Mouse (Mus musculus): ENCODE results near the gene 2410004P03Rik. TPM values are rescaled to one million over a fixed set of nuclear protein-coding genes. Genes with fewer than 3 reads are reported as not detected.

Gene 2410004P03Rik
- total RNA-seq, 2 experiments from 2014 or later: 0.09 to 0.26 TPM

Other genes starting within 250 kb of the 2410004P03Rik start
- under 1 TPM; 0.10 to 0.54 TPM for gene Greb1, start 210.8 kb downstream of the 2410004P03Rik start, total RNA-seq (2021)
- gene E2f6, start 200.8 kb downstream of the 2410004P03Rik start, total RNA-seq (2021): 10 to 100 TPM; 51.1 to 53.6 TPM
- gene Rock2, start 116.8 kb downstream of the 2410004P03Rik start, total RNA-seq (2021): 10 to 100 TPM; 93.4 to 98.4 TPM
- gene Pqlc3, start 11.3 kb downstream of the 2410004P03Rik start, total RNA-seq (2021): 1 to 10 TPM; 1.8 to 2.0 TPM
- gene Kcnf1, start 165.2 kb upstream of the 2410004P03Rik start, total RNA-seq (2021): under 1 TPM; 0.33 to 0.47 TPM